Mouse (Mus musculus) 3134 (cell line): Measurements from ENCODE around the gene Rcsd1.

ENCODE experiments used
- DNase-seq: peaks from one replicate; pipeline ENCODE4 v3.0.0-alpha.2; 2011; ENCODE audit warnings: low spot score; ENCODE audit not compliant: insufficient read length; ENCODE audit errors: extremely low read depth

The Rcsd1 gene

GRCm38 (mm10) chr1:165709629-165710256 lies at the start of gene Rcsd1:
TSS of gene Rcsd1 (minus strand) at chr1:165709757.
- DNase-seq = no peak

DNA sequence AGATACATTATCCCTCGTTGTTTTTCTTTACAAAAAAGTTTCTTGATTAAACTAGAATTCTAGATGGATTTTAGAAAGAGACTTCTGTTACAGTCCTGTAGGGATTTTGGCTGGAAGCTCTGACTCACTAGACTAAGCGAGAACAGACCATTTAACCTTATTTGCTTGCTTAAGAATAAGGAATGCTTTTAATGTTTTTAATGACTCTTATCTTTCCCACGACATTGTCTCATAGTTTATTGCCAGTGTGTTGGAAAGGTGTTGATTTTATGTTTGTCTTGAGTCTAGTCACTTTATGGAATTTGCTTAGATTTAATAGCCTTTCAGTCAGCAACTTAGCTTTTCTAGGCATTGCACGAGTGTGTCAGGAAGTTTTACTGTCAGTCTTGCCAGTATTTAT lies 45.6 kb upstream of the Rcsd1 start:
- DNase-seq = no peak

GRCm38 (mm10) chr1:165754205-165754604 lies 44.6 kb upstream of the Rcsd1 start:
- peak; percentile 54 for DNase-seq

DNA sequence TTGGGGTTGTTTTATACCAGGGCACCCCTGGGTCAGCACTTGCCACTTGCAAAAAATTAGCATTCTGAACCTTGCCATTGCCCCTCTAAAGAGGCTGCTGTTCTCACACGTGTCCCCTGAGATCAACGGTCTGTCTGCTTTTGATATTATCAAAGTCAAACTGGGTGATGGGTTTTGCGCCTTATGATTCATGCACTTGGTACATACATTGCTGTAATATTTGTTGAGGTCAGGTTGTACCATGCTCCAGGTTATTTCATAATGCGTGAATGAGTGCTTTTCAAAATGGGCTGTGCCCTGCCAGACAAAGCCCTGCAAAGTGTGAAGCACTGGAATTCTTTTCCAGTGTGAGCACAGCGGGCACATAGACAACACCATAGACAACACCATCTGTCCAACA lies 42.3 kb upstream of the Rcsd1 start:
- DNase-seq = no peak

- no peak for DNase-seq
These were observed 41.6 kb upstream of the Rcsd1 start for GRCm38 (mm10) chr1:165751142-165751541.

- DNase-seq = no peak
These were observed 38.5 kb upstream of the Rcsd1 start for GRCm38 (mm10) chr1:165748053-165748452.

DNA sequence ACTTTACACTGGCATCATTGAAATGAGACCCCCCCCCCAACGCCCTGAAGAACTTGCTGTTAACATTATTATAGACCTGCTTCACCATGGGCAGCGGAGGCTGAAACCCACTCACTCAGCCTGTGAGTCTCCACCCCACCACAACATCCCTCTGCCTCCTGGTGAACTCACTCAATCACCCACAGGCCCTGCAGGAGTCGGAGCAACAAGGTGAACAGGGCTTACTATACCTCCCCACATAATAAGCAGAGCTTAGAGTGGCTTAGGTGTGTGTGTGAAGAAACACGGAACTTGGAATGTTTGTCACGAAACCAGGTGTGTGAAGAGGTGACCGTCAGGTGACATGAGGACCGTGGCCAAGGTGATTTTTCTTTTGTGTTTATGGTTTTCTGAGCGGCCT lies 32.4 kb upstream of the Rcsd1 start:
- no peak for DNase-seq

DNA sequence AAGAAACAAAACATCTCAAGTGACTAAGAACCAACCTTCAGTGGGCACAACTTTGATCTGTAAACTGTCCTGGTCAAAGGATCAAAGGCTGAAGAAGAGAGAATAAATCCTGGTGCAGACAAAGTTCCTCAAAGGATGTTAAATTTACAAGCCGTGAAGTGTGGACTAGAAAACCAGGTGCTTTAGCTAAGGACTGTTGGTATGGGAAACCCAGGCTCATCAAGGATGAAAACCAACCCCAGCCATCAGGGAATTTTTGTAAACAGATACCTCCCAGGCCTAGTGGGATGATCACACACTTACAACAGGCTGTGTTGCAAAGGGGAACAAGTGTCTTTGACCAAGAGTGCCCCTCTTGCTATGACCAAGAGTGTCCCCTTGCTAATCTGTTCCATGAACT lies 29.4 kb upstream of the Rcsd1 start:
- no peak for DNase-seq

DNA sequence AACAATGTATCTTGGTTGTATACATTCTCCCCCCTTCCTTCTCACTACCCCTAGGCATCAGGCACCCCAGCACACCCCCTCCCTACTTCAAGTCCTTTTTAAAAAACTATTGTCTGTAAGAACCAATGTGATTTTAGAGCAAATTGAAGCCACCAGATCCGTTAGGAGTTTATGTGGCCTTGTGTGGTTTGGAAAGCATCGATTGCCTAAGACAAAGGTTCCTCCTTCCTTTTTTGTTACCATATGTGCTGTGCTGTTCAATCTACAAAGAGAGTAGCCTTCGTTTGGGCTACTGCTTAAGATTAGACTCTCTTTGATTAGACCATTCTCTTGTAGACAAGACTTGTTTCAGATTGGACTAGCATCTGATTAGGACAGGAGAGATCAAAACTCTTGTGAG lies 28.3 kb upstream of the Rcsd1 start:
- no peak for DNase-seq

- no peak for DNase-seq
These were observed 27.9 kb upstream of the Rcsd1 start for GRCm38 (mm10) chr1:165737451-165737850.

DNA sequence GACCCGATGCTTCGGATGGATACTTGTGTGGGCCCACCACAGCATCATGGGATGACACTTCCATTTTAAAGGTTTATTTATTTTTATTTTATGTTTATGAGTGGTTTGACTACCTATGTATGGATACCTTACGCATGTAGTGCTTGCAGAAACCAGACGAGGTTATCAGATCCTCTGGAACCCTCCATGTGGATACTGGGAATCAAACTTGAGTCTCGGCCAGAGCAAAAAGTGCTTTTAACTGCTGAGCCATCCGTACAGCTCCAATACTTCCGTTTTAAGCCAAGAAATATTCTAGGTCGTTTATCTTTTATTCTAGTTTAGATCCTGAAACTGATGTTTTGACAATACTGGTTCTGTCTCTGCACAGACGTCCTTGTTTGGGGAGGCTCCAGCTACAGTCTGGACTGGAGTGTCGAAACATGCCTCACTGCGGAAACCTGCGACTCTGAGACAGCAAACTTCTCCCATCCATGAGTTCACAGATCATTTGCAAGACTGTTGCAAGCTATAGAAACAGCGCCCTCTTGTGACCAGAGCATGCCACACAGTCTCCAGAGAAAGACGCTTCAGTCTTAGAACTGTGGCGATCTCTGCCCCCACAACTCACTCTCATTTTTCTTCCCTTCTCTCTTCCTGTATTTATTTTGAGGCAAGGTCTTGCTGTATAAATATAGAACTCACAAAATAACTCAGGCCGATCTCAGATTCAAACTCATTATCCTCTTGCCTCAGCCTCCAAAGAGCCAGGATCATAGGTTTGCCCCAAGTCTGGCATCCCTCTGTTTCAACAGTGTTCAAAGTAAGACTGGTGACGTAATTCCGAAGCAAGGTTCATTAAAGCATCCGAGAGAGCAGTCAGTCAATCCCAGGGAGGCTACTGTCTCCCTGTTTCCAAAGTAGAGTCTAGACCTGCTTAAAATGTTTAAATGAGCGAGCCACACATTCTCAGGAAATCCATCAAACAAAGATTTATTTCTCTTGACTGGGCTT lies 26.6 kb upstream of the Rcsd1 start:
- DNase-seq = peak; percentile 34

DNA sequence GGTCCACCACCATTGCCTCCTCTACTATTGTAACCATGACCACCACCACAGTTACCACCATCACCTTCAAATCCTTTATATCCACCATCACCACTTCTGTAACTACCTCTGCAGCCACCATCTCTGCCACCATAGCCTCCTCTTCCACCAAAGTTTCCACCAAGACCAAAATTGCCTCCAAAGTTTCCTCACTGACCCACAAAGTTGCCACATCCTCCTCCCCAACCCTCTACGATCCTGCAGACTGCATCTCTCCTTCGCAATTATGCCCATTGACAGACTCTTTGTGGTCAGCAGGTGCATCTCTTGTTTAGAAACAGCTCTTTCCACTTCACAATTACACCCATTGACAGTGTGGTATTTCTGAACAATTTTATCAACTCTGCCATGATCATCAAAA lies 25.3 kb upstream of the Rcsd1 start:
- DNase-seq = no peak

GRCm38 (mm10) chr1:165731553-165731952 lies 22.0 kb upstream of the Rcsd1 start:
- DNase-seq = no peak

GRCm38 (mm10) chr1:165730129-165730528 lies 20.6 kb upstream of the Rcsd1 start:
- DNase-seq = no peak

DNA sequence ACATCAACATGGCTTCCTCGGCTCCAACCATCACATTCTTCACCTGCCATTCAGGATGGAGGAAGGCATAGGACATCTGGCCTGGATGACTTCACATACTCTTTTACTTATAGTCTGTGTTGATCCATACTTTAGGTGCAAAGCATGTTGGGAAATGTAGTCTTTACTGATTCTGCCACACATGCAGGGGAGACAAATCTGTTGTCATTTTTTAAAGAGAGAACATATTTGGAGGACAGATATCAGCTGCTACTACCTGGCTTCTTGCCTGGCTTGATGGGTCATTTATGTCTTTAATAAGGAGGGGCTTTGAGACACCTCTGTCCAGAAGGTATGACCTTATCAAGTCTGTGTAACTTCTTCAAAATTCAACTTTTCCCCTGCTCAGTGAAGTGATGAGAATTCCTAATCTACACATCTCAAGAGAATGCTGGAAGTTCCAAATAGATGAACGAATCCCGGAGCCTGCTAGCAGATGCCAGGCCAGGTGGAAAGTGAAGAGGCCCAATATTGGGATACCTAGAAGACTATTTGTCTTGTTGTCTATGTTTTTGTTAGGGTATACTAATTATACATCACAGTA lies 18.6 kb upstream of the Rcsd1 start:
- DNase-seq = no peak

- DNase-seq = no peak
These were observed 17.4 kb upstream of the Rcsd1 start for GRCm38 (mm10) chr1:165726986-165727385.

DNA sequence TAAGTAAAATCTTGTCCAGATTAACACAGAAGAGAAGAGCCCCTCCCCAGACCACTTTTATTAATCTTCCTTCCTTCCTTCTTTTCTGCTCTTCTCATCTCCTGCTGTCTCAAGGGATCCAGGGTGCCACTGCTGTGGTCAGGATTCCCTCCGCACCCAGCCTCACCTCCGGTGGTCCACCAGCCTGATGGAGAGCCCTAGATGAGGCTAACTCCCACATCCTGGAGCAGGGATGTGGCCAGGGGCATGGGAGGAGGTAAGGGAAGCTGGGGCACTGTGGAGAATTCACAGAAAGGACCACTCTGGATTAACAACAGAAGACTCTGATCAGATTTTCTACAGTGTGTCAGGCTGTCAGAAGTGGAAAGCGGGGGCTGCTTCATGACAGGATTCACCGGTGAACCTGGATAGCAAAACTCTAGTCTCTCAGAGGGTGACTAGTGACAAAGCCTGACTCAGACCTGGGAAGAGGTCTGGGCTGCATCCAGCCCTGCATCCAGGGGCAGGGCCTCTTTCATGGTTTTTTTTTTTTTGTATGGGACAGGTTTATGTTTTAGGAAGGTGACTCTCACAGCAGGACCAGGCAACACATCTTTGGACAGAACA lies 15.6 kb upstream of the Rcsd1 start:
- no peak for DNase-seq

GRCm38 (mm10) chr1:165724219-165725033 lies 14.9 kb upstream of the Rcsd1 start:
- no peak for DNase-seq

DNA sequence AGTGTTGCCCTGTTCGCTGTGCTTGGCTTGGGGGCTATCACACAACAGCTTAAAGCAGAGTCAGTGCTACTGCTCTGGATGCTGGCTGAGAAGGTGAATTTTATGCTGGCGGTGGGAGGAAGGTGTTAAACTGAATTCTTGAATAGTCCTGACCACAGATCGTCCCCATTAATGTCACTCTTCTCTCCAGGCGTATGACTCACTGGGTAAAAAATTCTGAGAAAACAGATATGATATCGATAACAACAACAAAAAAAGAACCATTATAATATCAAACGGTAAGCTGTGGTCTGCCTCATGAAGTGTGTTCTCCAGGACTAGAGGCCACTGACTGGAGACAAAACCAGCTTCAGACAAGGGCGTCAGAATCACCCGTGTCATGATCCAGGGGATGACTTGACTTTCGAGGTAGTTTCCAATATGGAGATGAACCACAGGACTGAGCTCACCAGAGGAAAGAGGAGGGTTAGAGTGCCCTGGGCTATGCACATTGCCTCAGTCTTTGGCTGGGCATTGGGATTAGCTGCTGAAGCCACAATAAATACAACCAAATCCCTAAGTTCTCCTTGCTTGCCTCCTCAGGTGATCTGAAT lies 13.1 kb upstream of the Rcsd1 start:
- no peak for DNase-seq

DNA sequence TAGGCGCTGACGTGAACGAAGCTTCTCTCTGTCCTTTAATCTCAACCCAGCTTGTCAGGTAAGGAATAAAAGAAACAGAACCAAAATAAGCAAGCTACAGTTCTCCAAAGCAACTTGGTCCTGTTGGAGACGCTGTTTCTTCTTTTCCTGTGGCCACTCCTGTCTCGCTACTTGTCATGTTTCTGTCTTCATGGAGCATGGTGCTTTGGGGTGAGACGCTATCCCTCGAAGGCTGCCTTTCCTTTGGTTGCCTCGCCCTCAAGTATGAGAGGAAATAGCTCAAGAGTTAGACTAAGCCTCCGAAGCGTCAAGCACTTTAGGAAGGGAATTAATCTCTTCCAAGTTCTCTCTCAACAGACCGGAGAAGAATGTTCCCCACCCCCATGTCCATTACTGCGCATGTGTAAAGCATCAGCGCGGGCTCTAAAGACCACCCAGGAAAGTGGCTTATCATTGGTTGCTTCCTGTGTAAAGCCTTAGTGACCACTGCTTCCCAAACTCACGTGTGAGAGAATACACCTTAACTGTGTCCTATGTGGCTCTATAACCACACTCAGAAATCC lies 9.1 kb upstream of the Rcsd1 start:
- DNase-seq = no peak
